Mouse (Mus musculus): Measurements from ENCODE around the gene Figla.
"Not testable (repeated sequence)": the region's sequence is repeated elsewhere in the genome, so short reads cannot be mapped to it uniquely, and the experiment has no call there.

Figla gene

DNA sequence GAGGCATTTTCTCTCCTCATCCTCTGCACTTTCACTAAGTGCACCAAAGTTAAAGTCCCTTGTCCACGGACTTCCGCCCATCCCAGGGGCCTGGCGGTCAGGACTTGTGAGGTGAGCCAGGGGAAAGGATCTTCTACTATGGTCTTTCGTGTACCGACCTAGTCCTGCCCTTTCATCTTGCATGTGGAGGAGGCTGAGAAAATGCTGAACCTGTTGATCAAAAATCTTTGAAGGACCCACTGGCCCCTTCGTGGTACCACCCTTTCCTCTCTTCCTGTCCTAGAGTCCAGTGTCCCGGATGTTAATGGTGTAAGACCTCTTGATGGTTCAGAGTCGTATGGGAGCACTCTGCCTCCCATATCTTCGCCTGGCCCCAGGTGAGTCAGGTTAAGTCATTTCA is at the start of gene Figla:
Figla (plus strand) TSS at position 301 of the 400 bp plus-strand sequence.
- DNase-seq (ENCODE audit: low spot score), result no peak

DNA sequence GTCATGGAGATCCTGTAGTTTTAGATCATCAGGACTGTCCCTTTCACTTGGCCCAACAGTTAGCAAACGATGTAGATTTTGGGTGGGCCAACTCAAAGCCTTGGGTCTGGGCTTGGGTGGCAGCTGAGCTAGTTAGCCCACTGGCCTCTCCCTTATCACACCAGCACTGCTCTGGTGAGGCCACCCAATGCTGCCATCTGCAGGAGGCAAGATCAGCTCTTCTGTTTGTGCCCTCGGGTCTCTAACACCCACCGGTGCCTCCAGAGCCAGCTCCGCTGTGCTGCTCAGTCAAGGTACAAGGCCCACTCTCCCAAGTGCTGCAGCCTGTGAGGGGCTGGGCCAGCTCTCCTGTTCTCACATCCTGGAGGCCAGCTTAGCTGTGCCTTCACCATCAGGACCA is 49.3 kb upstream of the Figla start:
- DNase-seq (ENCODE audit: low spot score), result no peak

DNA sequence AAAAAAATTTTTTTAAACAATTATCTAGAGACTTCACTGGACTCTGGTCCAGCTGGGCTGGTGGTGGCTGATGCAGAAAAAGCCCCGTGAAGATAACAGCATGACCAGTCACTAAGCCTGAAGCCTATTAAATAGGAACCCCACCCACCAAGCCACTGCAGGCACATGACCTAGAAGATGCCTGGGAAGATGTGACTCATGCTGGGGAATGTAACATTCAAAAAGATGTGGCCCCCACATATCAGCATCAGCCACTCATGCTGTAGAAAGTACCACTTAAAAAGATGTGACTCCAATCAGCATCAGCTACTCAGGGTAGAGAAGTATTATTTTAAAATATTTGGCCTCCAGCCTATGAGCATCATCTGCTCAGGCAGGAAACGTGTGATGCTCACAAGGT is 46.1 kb upstream of the Figla start:
- DNase-seq (ENCODE audit: low spot score), result no peak

DNA sequence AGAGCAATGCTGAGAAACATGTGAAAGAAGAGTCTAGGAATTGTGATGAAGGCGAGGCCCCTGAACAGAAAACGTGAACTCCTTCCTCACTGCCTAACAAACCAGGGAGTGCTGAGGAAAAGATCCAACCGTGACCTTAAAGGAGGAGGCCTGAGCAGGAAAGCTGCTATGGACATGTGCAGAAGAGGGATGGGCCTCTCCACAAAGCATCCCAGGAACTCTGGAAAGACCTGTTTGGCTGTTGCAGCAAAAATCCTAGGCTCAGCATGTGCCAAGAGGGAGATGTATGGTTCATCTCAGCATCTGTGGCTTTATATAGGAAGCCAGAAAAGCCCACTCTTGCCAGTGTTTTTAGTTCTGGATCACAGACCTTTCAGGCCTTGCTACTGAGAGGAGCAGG is 43.3 kb upstream of the Figla start:
- DNase-seq (ENCODE audit: low spot score), result no peak

DNA sequence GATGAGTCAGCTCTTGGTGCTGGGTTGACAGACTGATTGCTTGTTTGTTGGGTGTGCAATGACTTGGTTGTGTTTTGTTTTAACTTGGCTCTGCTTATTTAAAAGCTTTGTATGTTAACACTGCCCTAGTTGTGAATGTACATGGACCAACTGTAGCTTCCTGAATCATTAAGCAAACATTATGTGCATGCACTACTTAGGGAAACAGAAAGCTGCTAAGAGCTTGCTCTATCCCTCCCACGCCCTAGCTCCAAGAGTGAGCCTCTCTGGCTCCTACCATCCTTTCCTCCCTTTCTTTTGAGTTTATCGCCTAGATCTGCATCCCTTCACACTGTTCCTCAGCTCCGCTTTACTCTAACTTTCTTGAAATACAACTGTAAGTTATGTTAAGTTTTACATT is 42.6 kb upstream of the Figla start:
- DNase-seq (ENCODE audit: low spot score), result no peak

DNA sequence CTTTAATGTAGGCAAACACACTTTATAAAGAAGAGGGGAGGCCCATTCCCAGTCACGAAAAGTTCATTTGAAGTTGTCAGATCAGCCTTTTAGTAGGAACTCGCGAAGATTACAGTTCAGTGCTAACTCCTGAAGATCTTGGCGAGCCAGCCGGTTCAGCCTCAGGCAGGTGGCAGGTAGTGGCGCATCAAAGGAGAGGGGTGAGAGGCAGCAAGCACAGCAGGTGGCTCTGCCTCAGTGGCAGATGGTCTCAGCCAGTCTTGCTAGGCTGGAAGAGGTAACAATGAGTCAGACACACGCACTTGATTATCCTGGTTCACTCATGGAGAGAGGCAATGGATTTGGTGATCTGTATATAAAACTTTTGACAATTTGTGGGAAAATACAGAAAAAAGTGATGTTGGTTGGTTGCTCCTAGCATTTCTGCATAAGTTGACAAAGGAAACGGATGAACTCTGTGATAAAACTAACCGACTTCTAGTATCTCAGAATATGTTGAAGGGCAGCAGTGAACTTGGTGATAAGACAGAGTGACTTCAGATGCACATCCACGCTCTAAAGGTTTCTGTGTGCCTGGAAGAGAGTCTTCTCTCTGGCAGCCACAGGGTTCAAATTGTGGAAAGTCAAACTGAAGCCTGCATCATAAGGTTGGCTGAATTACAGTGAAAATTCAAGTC is 40.9 kb upstream of the Figla start:
- DNase-seq (ENCODE audit: low spot score), result no peak

DNA sequence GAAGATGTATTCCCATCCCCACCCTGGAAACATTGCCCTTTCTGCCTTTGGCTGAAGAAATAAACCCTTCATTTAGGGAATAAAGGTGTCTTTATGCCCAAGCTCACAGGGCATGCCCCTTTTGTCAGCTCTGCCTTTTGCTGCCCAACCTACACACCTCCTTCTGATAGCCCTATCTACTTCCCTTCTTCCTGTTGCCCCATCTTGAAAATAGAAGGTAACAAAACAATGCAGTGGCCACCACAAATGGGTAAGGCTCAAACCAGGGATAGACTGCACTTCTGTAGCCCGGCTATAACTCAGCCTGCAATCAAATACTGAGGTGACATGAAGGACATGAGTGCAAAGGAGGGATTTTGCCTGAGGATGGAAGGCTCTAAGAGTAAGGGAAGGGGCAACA is 40.2 kb upstream of the Figla start:
- no peak for DNase-seq (ENCODE audit: low spot score)

DNA sequence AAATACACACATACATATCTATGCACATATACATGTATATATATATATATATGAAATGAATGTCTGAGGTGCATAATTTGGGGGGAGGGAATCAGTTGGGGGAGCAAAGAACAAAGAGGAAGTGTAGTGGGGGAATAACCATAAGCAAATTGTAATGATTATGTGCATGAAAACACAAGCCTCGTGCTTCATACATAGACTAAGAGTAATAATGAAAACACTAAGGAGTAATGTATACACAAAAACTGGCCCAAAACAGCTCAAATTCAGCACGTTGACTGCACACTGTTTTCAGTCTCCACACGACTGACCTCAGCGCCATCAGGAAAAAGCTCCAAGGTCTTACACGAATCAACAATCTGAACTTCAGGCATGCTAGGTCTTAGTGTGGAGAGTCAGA is 39.7 kb upstream of the Figla start:
- DNase-seq (ENCODE audit: low spot score), result no peak

DNA sequence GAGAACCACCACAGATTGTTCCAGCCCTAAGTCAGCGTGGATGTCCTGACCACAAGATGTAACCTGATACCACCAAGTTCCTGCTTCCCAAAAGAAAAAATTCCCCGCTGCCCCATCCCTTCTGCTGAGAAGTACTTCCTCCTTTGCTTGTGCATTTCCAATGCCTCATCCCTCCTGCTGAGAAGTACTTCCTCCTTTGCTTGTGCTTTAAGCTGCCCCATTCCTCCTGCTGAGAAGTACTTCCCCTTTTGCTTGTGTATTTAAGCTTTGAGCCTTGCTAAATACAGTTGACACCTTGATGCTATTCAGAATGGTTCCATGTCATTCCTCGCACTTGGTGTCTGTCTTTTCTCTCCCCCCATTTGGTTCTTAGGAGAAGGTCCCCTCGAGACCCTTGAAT is 37.2 kb upstream of the Figla start:
- not testable (repeated sequence) for DNase-seq (ENCODE audit: low spot score)

DNA sequence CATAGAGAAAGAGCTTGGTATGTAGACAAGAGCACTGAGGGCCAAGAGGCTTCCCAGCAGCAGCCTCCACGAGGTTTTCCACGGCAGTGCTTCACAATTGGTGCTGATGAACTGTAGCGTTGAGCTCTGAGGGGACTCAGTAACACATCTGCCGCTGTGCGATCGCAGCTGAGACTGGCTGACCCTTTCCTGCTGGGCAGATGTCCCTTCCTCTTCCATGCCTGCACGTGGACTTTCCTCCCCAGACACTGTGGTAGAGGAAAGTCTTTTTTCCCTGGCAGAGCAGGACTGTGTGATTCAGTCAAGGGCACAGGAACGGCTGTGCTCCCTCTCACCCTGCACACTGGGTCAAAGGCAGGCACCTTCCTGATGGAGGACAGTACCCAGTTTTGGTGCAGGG is 31.6 kb upstream of the Figla start:
- no peak for DNase-seq (ENCODE audit: low spot score)

DNA sequence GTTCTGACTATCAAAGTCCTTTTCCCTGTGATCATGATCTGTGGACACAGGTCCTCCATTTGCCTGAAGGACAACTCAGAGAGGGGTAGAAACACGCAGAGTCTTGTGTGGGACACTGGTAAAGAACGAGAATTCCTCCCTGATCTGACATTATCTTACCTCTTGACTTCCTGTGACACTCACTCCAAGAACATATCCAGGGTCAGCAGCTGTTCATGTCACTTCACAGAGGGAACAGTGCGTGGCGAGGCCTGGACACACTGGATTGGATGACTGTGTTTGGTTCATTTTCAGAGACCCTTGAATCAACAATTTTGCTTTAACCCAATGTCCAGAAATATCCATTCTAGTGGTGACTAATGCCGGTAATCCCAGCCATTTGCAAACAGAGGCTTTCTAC is 26.4 kb upstream of the Figla start:
- DNase-seq (ENCODE audit: low spot score), result not testable (repeated sequence)

DNA sequence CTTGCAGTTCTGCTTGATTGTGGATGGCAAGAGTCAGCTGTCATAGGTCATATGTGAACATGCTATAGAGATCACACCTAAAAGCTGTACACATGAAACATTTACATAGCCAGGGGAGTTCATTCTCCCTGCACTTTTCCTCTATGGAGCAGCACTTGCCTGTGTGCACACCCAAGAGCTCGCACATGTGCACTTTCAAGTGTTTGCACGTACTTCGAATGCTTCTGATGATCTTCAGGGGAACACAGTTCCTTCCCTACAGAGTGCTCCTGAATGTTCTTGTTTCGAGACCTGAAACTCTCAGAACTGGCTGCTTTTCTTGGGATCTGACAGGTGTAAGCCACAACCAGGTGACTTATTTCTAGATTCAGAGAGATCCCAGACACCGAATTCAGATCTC is 25.2 kb upstream of the Figla start:
- not testable (repeated sequence) for DNase-seq (ENCODE audit: low spot score)

DNA sequence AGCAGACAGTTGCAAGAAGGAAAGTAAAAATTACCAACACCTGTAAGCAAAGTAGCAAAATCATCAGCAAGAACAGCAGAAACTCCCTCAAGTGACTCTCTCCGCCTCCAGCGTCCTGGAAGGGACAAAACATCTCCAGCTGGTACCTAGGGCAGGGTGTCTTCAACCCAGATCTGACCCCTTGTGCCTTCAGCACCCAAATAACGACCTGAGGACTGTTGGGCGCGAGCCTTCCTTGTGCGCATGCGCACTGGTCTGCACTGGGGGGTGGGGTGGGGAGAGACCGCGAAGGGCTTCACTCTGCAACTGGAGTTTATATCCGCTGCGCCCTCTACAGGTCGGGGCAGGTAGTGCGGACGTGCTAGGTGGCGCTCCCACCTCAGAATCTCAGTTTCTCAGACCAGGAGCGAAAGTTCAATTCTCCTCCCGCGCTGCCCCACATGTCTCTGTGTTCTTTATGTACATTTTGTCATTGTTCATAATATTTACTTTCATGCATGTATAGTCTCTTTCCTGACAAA is 12.5 kb upstream of the Figla start:
- DNase-seq (ENCODE audit: low spot score), result peak; percentile 76

DNA sequence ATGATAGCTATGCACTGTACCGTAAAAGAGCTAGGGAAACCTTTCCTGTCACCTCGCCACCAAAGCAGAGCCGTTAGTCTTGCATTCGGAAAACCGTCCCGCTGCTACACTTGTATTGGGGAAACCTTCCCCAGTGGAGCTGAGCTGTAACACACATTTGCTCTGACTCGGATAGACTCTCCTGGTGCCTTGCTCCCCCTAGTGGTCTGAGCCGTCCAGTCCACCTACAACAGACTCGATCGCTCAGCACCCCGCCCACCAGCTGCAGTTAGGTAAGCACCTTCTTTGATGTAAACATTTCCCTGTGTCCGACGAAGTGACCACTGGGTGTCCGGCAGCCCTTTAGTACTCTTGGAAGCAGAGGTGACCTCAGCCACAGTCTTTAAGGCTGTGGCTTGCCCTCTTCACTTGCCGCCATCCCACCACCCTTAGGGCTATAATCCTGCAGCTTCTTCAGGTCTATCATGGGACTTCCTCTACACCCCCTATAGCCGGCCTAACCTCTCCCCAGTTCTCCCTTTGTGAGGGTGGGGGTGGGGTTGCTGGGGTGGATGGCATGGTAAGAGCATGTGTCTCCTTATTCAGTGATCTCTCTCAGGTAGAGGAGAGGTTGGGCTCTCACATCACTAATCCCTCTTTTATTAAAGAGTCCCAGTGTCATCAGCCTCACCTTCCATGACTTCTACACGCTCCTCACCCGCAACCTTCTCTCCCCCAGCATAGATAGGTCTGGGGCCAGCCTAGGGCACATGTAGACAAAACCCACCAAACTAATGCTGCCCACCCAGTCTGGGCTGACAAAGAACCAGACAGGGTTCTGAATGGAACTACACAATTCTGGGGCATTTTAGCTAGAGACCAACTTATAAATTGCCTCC is 11.5 kb upstream of the Figla start:
- peak; percentile 85 for DNase-seq (ENCODE audit: low spot score)

DNA sequence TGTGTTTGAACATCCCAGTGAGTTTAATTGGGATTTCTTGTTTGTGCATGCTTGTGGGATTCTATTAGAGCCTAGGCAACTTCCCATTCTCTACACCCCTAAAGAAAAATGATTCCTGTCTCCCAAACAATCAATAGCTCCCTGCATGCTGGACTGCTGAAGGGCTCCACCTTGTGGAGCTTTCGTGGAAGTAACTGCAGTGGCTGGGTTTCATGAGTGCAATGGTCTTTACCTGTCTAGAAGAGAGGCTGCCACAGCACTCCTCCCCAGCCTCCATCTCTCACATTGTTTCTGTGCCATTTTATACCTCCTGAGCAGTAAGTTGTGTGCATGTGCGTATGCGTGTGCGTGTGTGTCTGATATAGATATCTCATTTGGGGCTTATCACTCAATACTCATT is 6.0 kb upstream of the Figla start:
- DNase-seq (ENCODE audit: low spot score), result peak; percentile 54

DNA sequence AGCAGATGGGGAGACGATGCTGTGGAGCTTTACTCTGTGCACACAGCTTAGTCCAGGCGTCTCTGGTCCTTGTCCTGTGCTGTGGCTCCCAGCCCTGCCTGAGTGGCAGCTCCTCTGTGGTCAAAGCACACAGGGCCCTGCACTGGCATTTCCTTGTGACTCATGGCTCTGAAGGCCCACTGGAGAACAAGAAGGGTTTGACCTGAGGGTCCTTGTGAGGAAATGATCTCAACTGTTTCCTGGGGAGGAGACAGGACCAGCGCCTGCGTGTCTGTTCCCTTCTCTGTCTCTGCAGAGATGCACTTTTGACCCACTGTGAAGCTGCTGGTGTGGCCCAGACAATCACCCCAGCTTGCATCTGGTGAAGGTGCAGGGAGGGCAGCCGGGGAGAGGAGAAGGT is 1.2 kb upstream of the Figla start:
- DNase-seq (ENCODE audit: low spot score), result not testable (repeated sequence)

DNA sequence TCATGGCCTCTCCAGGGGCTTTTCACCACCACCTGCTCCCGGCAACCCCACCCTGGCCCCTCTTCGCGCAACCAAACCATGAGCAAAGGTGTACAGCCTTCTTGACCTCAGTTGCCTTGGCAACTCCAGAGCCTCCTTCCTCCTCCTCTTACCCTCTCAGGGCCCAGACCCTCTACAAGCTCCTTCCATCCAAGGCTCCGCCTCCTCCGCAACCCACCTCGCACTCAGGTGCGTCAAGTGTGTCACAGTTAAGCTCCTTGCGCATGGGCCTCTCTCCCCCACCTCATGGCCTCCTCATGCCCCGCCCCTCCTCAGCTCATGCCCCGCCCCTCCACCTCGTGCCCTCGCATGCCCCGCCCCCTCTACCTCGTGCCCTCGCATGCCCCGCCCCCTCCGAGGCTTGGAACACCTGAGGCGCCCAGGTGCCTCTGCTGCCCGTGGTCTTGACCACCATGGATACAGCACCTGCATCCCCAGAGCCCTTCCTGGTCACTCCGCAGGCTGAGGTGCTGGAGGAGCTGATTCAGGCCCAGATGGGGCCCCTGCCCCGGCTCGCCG is 901 bp downstream of the Figla start:
- DNase-seq (ENCODE audit: low spot score), result peak; percentile 70

DNA sequence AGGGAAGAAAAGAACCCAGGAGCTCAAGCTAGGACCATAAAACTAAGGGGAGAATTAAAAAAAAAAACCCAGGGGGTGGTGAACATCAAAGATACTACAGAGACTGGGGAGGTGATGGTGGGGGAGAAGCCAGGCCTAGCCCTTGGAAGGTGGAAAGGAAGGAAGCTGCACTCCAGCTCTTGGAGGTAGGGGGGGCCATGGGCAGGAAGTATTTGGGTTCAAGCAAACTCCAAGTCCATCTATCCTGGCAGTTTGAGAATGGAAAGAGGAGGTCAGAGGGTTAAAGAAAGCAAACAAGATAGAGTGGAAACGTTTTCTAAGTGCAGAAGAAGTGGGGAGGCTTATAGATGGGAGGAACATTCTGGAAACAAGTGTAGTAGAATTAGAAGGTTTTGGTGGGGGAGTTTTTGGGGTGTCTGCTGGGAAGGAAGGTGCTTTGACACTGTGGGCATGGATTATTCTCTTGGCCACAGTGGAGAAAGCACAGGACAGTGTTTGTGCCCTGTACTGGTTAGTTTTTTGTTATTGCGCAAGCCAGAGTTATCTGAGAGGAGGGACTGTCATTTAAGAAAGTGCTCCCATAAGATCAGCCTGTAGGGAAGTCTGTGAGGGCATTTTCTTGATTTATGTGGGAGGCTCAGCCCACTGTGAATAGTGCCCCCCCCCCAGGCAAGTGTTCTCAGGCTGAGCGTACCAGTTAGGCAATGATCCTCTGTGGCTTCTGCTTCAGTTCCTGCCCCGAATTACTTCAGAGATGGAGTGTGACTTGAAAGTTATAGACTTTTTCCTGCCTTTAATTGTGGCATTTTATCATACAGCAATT is 3.7 kb downstream of the Figla start:
- DNase-seq (ENCODE audit: low spot score), result no peak

DNA sequence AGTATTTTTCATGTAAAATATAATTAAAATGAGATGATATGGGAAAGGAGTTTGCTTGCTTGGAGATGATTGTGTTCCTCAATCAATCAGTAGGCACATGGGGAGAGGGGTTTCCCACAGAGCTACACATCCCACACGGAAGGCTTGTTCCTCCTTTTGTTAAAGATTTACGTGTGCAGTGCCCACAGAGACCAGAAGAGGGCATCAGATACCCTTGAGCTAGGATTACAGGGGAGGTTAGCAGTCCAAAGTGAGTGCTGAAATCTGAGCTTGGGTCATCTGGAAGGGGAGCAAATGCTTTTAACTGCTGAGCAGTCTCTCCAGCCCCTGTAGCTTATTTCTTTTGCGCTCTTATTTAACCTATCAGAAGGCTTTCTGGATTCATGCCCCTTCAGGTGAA is 5.0 kb downstream of the Figla start:
- peak; percentile 58 for DNase-seq (ENCODE audit: low spot score)

DNA sequence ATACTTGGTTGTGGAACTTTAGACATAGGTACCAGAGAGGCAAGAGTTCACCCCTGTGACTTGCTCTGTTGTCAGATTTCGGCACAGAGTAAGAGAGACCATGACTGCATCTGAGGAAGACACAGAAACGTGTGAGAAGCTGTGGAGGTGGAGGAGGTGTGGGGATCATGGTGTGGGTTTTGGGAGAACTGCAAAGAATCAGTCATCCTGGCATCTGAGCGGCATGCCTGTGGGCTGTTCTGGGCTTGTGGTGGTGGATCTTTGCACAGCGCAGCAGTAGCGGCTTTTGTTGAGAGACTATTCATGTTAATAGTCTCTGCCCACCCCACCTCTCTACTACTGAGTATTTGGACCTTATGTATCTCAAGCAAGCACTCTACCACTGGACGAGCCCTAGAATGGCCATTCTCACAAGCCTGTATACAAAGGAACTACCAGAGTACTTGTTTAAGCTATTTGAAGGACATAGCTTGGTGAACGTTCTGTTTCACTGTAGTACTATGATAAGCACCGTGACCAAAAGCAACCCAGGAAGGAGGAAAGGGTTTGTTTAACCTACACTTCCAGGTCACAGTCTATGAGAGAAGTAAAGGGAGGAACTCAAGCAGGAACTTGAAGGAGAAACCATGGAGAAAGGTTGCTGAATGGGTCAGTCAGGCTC is 10.8 kb downstream of the Figla start:
- no peak for DNase-seq (ENCODE audit: low spot score)

DNA sequence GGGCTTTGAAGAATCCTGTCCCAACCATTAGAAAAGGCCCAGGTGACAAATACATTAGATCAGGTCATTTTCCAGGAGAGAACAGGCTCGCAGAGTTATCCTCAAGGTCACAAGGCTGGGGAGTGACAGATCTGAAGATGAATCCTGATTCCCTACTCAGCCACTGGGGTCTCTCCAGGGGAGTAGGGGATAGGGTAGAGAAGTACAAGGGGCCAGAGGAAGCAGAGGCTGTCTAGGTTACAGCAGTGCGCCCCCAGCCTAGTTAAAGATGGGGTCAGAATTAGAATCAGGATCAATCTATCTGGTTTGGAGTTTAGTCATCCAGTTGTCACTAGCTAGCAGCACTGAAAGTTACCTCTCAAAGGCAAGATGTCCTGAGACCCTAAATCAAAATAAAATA is 12.2 kb downstream of the Figla start:
- DNase-seq (ENCODE audit: low spot score), result no peak
